Mouse (Mus musculus) MEL (cell line): ENCODE measurements around the gene Fibin. TPM values are rescaled to one million over a fixed set of nuclear protein-coding genes. Genes with fewer than 3 reads are reported as not detected.

ENCODE experiments used
- DNase-seq: peaks from one replicate; pipeline ENCODE4 v3.0.0; 2011; ENCODE audit warnings: low read depth, low spot score
- H3K27ac ChIP-seq: 2 replicates; pipeline ENCODE4 v1.5.1; 2012; ENCODE audit warnings: low read depth, mild to moderate bottlenecking, control low read depth, low read length, moderate library complexity; ENCODE audit not compliant: control insufficient read depth
- H3K27me3 ChIP-seq, 2 experiments: fragments of 150-350 bp in 1 of 2; sonication (generic) in 1 of 2; 2 replicates each; pipeline ENCODE4 v1.6.1; 2012; ENCODE audit warnings: low read length in 2 of 2, mild to moderate bottlenecking in 2 of 2, improper control_type of control experiment in 1 of 2, moderate library complexity in 1 of 2; ENCODE audit not compliant: insufficient read depth in 2 of 2, control insufficient read depth in 1 of 2
- H3K36me3 ChIP-seq, 2 experiments: 2 replicates each; pipeline ENCODE4 v1.6.1; 2012 to 2014; ENCODE audit warnings: low read length in 2 of 2, improper control_type of control experiment in 1 of 2, inconsistent platforms in 1 of 2, mild to moderate bottlenecking in 1 of 2; ENCODE audit not compliant: insufficient read depth in 2 of 2, control insufficient read depth in 1 of 2
- H3K4me1 ChIP-seq, 2 experiments: fragments of 150-350 bp in 1 of 2; sonication (generic) in 1 of 2; 2 replicates each; pipeline ENCODE4 v1.6.1; 2012; ENCODE audit warnings: low read length in 2 of 2, improper control_type of control experiment in 1 of 2, mild to moderate bottlenecking in 1 of 2; ENCODE audit not compliant: insufficient read depth in 2 of 2, control insufficient read depth in 1 of 2
- H3K4me3 ChIP-seq, 2 experiments: fragments of 150-350 bp in 1 of 2; sonication (generic) in 1 of 2; 2 replicates each; pipeline ENCODE4 v1.5.1; 2012; ENCODE audit warnings: low read depth in 2 of 2, low read length in 2 of 2, mild to moderate bottlenecking in 2 of 2, moderate library complexity in 2 of 2, control low read depth in 1 of 2, improper control_type of control experiment in 1 of 2; ENCODE audit not compliant: control insufficient read depth in 1 of 2, insufficient read depth in 1 of 2
- H3K79me2 ChIP-seq: 2 replicates; pipeline ENCODE4 v1.6.1; 2012; ENCODE audit warnings: mild to moderate bottlenecking, low read length, moderate library complexity; ENCODE audit not compliant: control insufficient read depth, poor library complexity, insufficient read depth
- H3K9ac ChIP-seq: 2 replicates; pipeline ENCODE4 v1.6.1; 2012; ENCODE audit warnings: low read depth, mild to moderate bottlenecking, control low read depth, low read length, moderate library complexity; ENCODE audit not compliant: control insufficient read depth, poor library complexity, severe bottlenecking
- H3K9me3 ChIP-seq: fragments of 150-350 bp; sonication (generic); replicated peaks from 2 replicates; pipeline ENCODE4 v1.6.1; 2012; ENCODE audit warnings: mild to moderate bottlenecking, low read length, improper control_type of control experiment, moderate library complexity; ENCODE audit not compliant: insufficient read depth
- BHLHE40 ChIP-seq: IDR thresholded peaks from 2 replicates; pipeline ENCODE4 v1.6.1; 2012; ENCODE audit warnings: low read depth, mild to moderate bottlenecking, inconsistent platforms, low read length, improper control_type of control experiment, borderline replicate concordance
- CHD1 ChIP-seq: IDR thresholded peaks from 2 replicates; pipeline ENCODE4 v1.6.1; 2012; ENCODE audit warnings: low read depth, mild to moderate bottlenecking, inconsistent platforms, low read length, improper control_type of control experiment
- CHD2 ChIP-seq: IDR thresholded peaks from 2 replicates; pipeline ENCODE4 v1.6.1; 2011; ENCODE audit warnings: low read length, improper control_type of control experiment
- E2F4 ChIP-seq: IDR thresholded peaks from 2 replicates; pipeline ENCODE4 v1.6.1; 2011; ENCODE audit warnings: low read depth, low read length, improper control_type of control experiment, borderline replicate concordance
- ELF1 ChIP-seq: IDR thresholded peaks from 2 replicates; pipeline ENCODE4 v1.6.1; 2014; ENCODE audit warnings: low read depth, mild to moderate bottlenecking, inconsistent platforms, low read length, improper control_type of control experiment, moderate library complexity
- ETS1 ChIP-seq: IDR thresholded peaks from 2 replicates; pipeline ENCODE4 v1.6.1; 2012; ENCODE audit warnings: low read depth, mild to moderate bottlenecking, inconsistent platforms, low read length, improper control_type of control experiment, moderate library complexity
- GABPA ChIP-seq: IDR thresholded peaks from 2 replicates; pipeline ENCODE4 v1.6.1; 2012; ENCODE audit warnings: low read depth, mild to moderate bottlenecking, inconsistent platforms, low read length, improper control_type of control experiment, moderate library complexity
- HCFC1 ChIP-seq: IDR thresholded peaks from 2 replicates; pipeline ENCODE4 v1.6.1; 2012; ENCODE audit warnings: low read depth, mild to moderate bottlenecking, inconsistent platforms, low read length, improper control_type of control experiment, moderate library complexity
- JUND ChIP-seq: IDR thresholded peaks from 2 replicates; pipeline ENCODE4 v1.6.1; 2011; ENCODE audit warnings: low read depth, mild to moderate bottlenecking, improper control_type of control experiment, low read length
- KAT2A ChIP-seq: conservative IDR thresholded peaks from 2 replicates; pipeline ENCODE4 v1.6.1; 2012; ENCODE audit warnings: low read depth, low read length, improper control_type of control experiment, inconsistent platforms
- MAFK ChIP-seq: IDR thresholded peaks from 2 replicates; pipeline ENCODE4 v1.6.1; 2011; ENCODE audit warnings: low read depth, mild to moderate bottlenecking, low read length, improper control_type of control experiment, borderline replicate concordance
- MAX ChIP-seq: IDR thresholded peaks from 2 replicates; pipeline ENCODE4 v1.6.1; 2011; ENCODE audit warnings: low read length, improper control_type of control experiment
- MAZ ChIP-seq: IDR thresholded peaks from 2 replicates; pipeline ENCODE4 v1.6.1; 2012; ENCODE audit warnings: low read depth, mild to moderate bottlenecking, inconsistent platforms, low read length, improper control_type of control experiment
- MEF2A ChIP-seq: IDR thresholded peaks from 2 replicates; pipeline ENCODE4 v1.6.1; 2014; ENCODE audit warnings: low read depth, mild to moderate bottlenecking, inconsistent platforms, low read length, improper control_type of control experiment; ENCODE audit not compliant: poor library complexity, insufficient replicate concordance, severe bottlenecking; ENCODE audit errors: extremely low read depth
- MYB ChIP-seq: IDR thresholded peaks from 2 replicates; pipeline ENCODE4 v1.6.1; 2011; ENCODE audit warnings: mild to moderate bottlenecking, low read depth, low read length, improper control_type of control experiment
- MYC ChIP-seq: IDR thresholded peaks from 2 replicates; pipeline ENCODE4 v1.6.1; 2011; ENCODE audit warnings: low read depth, mild to moderate bottlenecking, low read length, improper control_type of control experiment, moderate library complexity
- NELFE ChIP-seq: IDR thresholded peaks from 2 replicates; pipeline ENCODE4 v1.6.1; 2011; ENCODE audit warnings: low read depth, low read length, improper control_type of control experiment
- NRF1 ChIP-seq: IDR thresholded peaks from 2 replicates; pipeline ENCODE4 v1.6.1; 2014; ENCODE audit warnings: low read depth, mild to moderate bottlenecking, inconsistent platforms, low read length, improper control_type of control experiment, moderate library complexity; ENCODE audit not compliant: poor library complexity, insufficient read depth, severe bottlenecking
- POLR2AphosphoS5 ChIP-seq: IDR thresholded peaks from 2 replicates; pipeline ENCODE4 v1.6.1; 2012; ENCODE audit warnings: low read depth, borderline replicate concordance, mild to moderate bottlenecking, inconsistent platforms, low read length, moderate library complexity, mixed read lengths
- SIN3A ChIP-seq: IDR thresholded peaks from 2 replicates; pipeline ENCODE4 v1.6.1; 2012; ENCODE audit warnings: low read length, improper control_type of control experiment, inconsistent platforms
- SMC3 ChIP-seq: IDR thresholded peaks from 2 replicates; pipeline ENCODE4 v1.6.1; 2011; ENCODE audit warnings: low read depth, low read length, improper control_type of control experiment
- TAL1 ChIP-seq: IDR thresholded peaks from 2 replicates; pipeline ENCODE4 v1.6.1; 2012; ENCODE audit warnings: mild to moderate bottlenecking, inconsistent platforms, low read length, moderate library complexity, mixed read lengths
- TBP ChIP-seq: IDR thresholded peaks from 2 replicates; pipeline ENCODE4 v1.8.0; 2011; ENCODE audit warnings: low read depth, low read length, improper control_type of control experiment
- TCF12 ChIP-seq: IDR thresholded peaks from 2 replicates; pipeline ENCODE4 v1.6.1; 2014; ENCODE audit warnings: low read depth, mild to moderate bottlenecking, inconsistent platforms, low read length, improper control_type of control experiment, moderate library complexity
- UBTF ChIP-seq: IDR thresholded peaks from 2 replicates; pipeline ENCODE4 v1.6.1; 2012; ENCODE audit warnings: low read depth, mild to moderate bottlenecking, inconsistent platforms, low read length, improper control_type of control experiment, moderate library complexity, borderline replicate concordance; ENCODE audit not compliant: insufficient read depth
- USF1 ChIP-seq: IDR thresholded peaks from 2 replicates; pipeline ENCODE4 v1.6.1; 2014; ENCODE audit warnings: low read depth, mild to moderate bottlenecking, inconsistent platforms, low read length, improper control_type of control experiment, moderate library complexity
- USF2 ChIP-seq, 2 experiments: IDR thresholded peaks; 2 replicates each; pipeline ENCODE4 v1.6.1; 2011 to 2012; ENCODE audit warnings: improper control_type of control experiment in 2 of 2, low read length in 2 of 2, borderline replicate concordance in 1 of 2, inconsistent platforms in 1 of 2, low read depth in 1 of 2, mild to moderate bottlenecking in 1 of 2; ENCODE audit not compliant: insufficient read depth in 1 of 2
- ZC3H11A ChIP-seq: IDR thresholded peaks from 2 replicates; pipeline ENCODE4 v1.6.1; 2012; ENCODE audit warnings: low read depth, mild to moderate bottlenecking, inconsistent platforms, low read length, improper control_type of control experiment
- ZKSCAN1 ChIP-seq: IDR thresholded peaks from 2 replicates; pipeline ENCODE4 v1.6.1; 2012; ENCODE audit warnings: low read depth, mild to moderate bottlenecking, inconsistent platforms, low read length, improper control_type of control experiment, moderate library complexity
- ZMIZ1 ChIP-seq: IDR thresholded peaks from 2 replicates; pipeline ENCODE4 v1.6.1; 2012; ENCODE audit warnings: low read depth, mild to moderate bottlenecking, inconsistent platforms, low read length, improper control_type of control experiment, moderate library complexity
- ZNF384 ChIP-seq: IDR thresholded peaks from 2 replicates; pipeline ENCODE4 v1.6.1; 2012; ENCODE audit warnings: low read depth, mild to moderate bottlenecking, inconsistent platforms, low read length, improper control_type of control experiment
- polyA plus RNA-seq, 2 experiments: library from polyadenylated mRNA; stranded (reverse) in 1 of 2; unstranded in 1 of 2; fragments of >175 nt in 1 of 2; fragments of >200 nt in 1 of 2; gene quantifications; 2 replicates each; pipeline versions ENCODE4 v1.2.1 to v1.2.4; 2012; ENCODE audit warnings: low replicate concordance in 2 of 2, low read depth in 1 of 2; ENCODE audit not compliant: insufficient read length in 2 of 2, insufficient read depth in 1 of 2, missing spikeins in 1 of 2
- total RNA-seq: library from RNA; depleted of rRNA; stranded (reverse); fragments of 300-350 nt; gene quantifications from 2 replicates; pipeline ENCODE4 v1.2.3, GENCODE M21; 2012

Fibin gene
- total and polyA plus RNA-seq, 3 experiments, result not detected

DNA sequence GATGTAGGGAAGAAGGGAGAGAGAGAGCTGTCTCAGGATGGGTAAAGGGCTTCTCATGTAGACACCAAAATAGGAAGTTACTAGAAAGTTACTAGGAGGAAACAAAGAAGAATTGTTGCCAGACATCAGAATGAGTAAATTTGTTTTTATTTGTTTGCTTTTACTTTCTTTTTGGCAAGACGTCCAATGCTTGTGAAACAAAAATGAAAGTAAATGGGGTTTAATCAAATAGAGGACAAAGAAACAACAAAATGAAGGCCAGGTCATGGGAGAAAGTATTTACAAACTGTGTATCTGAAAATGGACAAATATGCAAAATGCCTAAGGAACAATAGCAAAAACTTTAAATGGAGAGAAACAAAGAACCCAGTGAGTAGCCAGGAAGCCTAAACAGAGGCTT, 11.6 kb downstream of the Fibin start:
- no peak overlapping the region for H3K27ac ChIP-seq
- H3K4me3 ChIP-seq, result no peak overlapping the region
- no peak overlapping the region for H3K9ac ChIP-seq
- no peaks in the 10 kb centered on the region for H3K9me3 ChIP-seq
- no peaks in the 10 kb centered on the region for H3K27me3 ChIP-seq
- TF ChIP-seq HCFC1, result no peak
- TF ChIP-seq NELFE, result no peak
- TF ChIP-seq GABPA, result no peak
- TF ChIP-seq JUND, result no peak
- no peak for TF ChIP-seq NRF1
- no peak for TF ChIP-seq SIN3A
- TF ChIP-seq SMC3, result no peak
- TF ChIP-seq ZKSCAN1, result no peak
- TF ChIP-seq MYB, result no peak
- TF ChIP-seq E2F4, result no peak
- TF ChIP-seq ZC3H11A, result no peak
- TF ChIP-seq USF1, result no peak
- TF ChIP-seq ELF1, result no peak
- no peak for TF ChIP-seq CHD1
- TF ChIP-seq TCF12, result no peak
- no peak for TF ChIP-seq USF2 (IDR thresholded peaks at IDR 0.05; ENCODE audit: borderline replicate concordance in 1 of 2, insufficient read depth in 1 of 2, low read depth in 1 of 2, low read length in 2 of 2)
- no peak for TF ChIP-seq KAT2A
- H3K79me2 ChIP-seq, result no peaks in the 10 kb centered on the region
- no peaks in the 10 kb centered on the region for H3K36me3 ChIP-seq
- H3K4me1 ChIP-seq, result no peaks in the 10 kb centered on the region
- DNase-seq, result no peak

DNA sequence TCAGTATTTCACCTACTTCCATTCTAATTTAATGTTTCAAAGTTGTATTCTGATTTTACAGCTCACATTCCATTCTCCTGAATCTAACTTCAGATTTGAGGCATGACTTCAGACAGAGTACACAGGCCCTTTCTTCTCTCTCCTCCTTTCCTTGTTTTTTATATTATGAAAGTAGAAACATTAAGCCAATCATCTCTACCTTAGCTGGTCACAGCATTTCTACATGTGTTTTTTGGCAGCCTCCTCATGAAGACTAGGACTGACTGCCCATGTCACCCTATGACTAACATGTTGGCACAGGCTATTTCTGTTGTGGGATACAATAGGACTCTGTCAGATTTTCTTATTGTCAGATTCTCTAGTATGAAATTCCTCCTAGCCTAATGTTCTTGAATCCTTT, 34.0 kb downstream of the Fibin start:
- H3K9ac ChIP-seq, result no peak overlapping the region
- no peaks in the 10 kb centered on the region for H3K36me3 ChIP-seq
- no peaks in the 10 kb centered on the region for H3K4me1 ChIP-seq
- no peaks in the 10 kb centered on the region for H3K79me2 ChIP-seq
- H3K9me3 ChIP-seq, result no peaks in the 10 kb centered on the region
- no peak overlapping the region for H3K27ac ChIP-seq
- H3K27me3 ChIP-seq, result no peaks in the 10 kb centered on the region
- no peak for TF ChIP-seq ZNF384
- TF ChIP-seq ETS1, result no peak
- TF ChIP-seq UBTF, result no peak
- no peak for TF ChIP-seq USF1
- no peak for TF ChIP-seq TAL1
- no peak for TF ChIP-seq ZMIZ1
- no peak for TF ChIP-seq CHD1
- no peak for TF ChIP-seq POLR2AphosphoS5
- no peak for TF ChIP-seq MYC
- no peak for TF ChIP-seq MEF2A
- TF ChIP-seq JUND, result no peak
- TF ChIP-seq TBP, result no peak
- TF ChIP-seq TCF12, result no peak
- TF ChIP-seq CHD2, result no peak
- no peak for TF ChIP-seq MAFK
- TF ChIP-seq BHLHE40, result no peak
- no peak for TF ChIP-seq MAX
- no peak for TF ChIP-seq NELFE
- no peak for TF ChIP-seq MAZ
- H3K4me3 ChIP-seq, result no peak overlapping the region
- DNase-seq, result no peak
